Comparison of ENCODE assay signal across 9 mouse cellular contexts in the genomic region with DNA sequence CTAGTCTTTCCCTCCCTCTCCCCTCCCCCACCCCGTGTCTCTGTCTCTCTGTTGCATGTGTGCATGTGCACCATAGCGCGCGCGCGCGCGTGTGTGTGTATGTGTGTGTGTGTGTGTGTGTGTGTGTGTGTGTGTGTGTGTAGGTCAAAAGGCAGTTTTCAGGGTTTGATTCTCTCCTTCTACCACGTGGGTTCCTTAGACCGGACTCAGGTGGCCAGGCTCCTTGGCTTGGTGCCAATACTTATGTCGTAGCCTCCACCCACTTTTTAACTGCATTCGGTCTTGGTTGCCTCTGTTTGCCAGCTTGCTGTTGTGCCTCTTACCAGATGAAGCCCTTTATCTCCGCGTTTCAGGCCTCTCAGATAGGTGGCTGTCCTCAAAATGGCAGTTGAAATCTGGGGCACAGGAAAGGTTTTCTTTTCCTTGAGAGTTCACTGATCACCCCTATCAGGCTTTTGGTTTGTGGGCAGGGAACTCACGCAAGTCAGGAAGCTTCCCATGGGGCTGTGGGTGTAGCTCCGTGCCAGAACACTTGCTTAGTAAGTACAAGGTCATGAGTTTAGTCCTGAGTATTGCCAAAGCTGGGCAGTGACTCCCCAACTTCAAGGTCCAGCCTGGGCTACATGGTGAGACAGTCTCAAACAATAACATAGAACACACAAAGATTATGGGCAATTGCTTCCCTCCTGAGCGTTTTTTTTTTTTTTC. TPM values are rescaled to one million over a fixed set of nuclear protein-coding genes. Genes with fewer than 3 reads are reported as not detected.
A peak's percentile ranks its signal among the peaks of the same experiment; 100 is the strongest.
DNase-seq lines count a peak whose midpoint lies in the region; ATAC-seq and TF ChIP-seq lines count a peak whose summit lies in the region.
"Had no signal": no experiment of that assay in that cellular context is flagged by ENCODE, and none has a peak within 500 bp of the region (broad histone marks: within the 10 kb centered on the region; RNA-seq: fewer than 3 reads in every experiment).

No protein-coding gene starts in this region.

- H3K36me3 ChIP-seq in heart, postnatal 0 days (replicated peaks; ENCODE audit: control insufficient read depth, insufficient read depth, low read length): no peaks in the 10 kb centered on the region
- H3K36me3 ChIP-seq in intestine, postnatal 0 days (ENCODE audit: control insufficient read depth, insufficient read depth): no peaks in the 10 kb centered on the region
- no peaks in the 10 kb centered on the region for H3K36me3 ChIP-seq in lung, embryonic 15.5 days

- no peak for TF ChIP-seq CTCF in heart, postnatal 0 days (IDR thresholded peaks at IDR 0.05; ENCODE audit: low read depth)
- TF ChIP-seq CTCF in intestine, postnatal 0 days (IDR thresholded peaks at IDR 0.05; ENCODE audit: low read depth): no peak

- TF ChIP-seq EP300 in heart, postnatal 0 days (IDR thresholded peaks at IDR 0.05; ENCODE audit: low read depth): no peak

- peak overlapping the region; percentile 21; the same call in 1 of the 2 replicates for H3K4me2 ChIP-seq in heart, postnatal 0 days (ENCODE audit: low read depth, low read length)
- peak overlapping the region; percentile 57 for H3K4me2 ChIP-seq in intestine, postnatal 0 days (replicated peaks; ENCODE audit: low read depth)
- peak overlapping the region; percentile 41 for H3K4me2 ChIP-seq in lung, embryonic 15.5 days

- no peak overlapping the region for H3K27ac ChIP-seq in heart, postnatal 0 days (ENCODE audit: low read depth)
- H3K27ac ChIP-seq in intestine, postnatal 0 days (ENCODE audit: low read depth, low read length): peak overlapping the region; percentile 68
- peak overlapping the region; percentile 78; the same call in 1 of the 2 replicates for H3K27ac ChIP-seq in lung, embryonic 15.5 days

- no peak overlapping the region for H3K9ac ChIP-seq in heart, postnatal 0 days (replicated peaks; ENCODE audit: low read depth, low read length)
- H3K9ac ChIP-seq in intestine, postnatal 0 days (ENCODE audit: low read depth, low read length): no peak overlapping the region
- no peak overlapping the region for H3K9ac ChIP-seq in lung, embryonic 15.5 days

- intact Hi-C loops in gastrocnemius, postnatal 36 days (cut with DNase I): no loop called here

- 31% methylated on average over 17 of the region's 17 CpGs for WGBS in heart, postnatal 0 days
- 23% methylated on average over 17 of the region's 17 CpGs for WGBS in intestine, postnatal 0 days
- 31% methylated on average over 17 of the region's 17 CpGs for WGBS in lung, embryonic 15.5 days

- no peak for DNase-seq in heart, postnatal 0 days (ENCODE audit: low spot score)
- no peak for DNase-seq in heart, adult 8-10 months (ENCODE audit: low spot score)
- peak; percentile 14 for DNase-seq in T-cell, adult 2 months (ENCODE audit: low spot score)
- no peak for DNase-seq in gastrocnemius, postnatal 36 days
- DNase-seq in cerebellum, postnatal 36 days: no peak
- DNase-seq in spleen, postnatal 14 days (ENCODE audit: low spot score in 2 of 2): no peak

- peak overlapping the region; percentile 7; the same call in 1 of the 2 replicates for H3K4me3 ChIP-seq in heart, postnatal 0 days (ENCODE audit: low read depth, low read length)
- peak overlapping the region; percentile 18; the same call in 1 of the 2 replicates for H3K4me3 ChIP-seq in intestine, postnatal 0 days (ENCODE audit: low read depth, low read length)
- H3K4me3 ChIP-seq in lung, embryonic 15.5 days: peak overlapping the region; percentile 3; the same call in 1 of the 2 replicates

- peaks cover 58% of the 10 kb centered on the region for H3K27me3 ChIP-seq in heart, postnatal 0 days (ENCODE audit: control insufficient read depth, insufficient read depth, low read length)
- no peaks in the 10 kb centered on the region for H3K27me3 ChIP-seq in intestine, postnatal 0 days (replicated peaks; ENCODE audit: control insufficient read depth, insufficient read depth, low read length)
- peaks cover 55% of the 10 kb centered on the region for H3K27me3 ChIP-seq in lung, embryonic 15.5 days

- no peaks in the 10 kb centered on the region for H3K9me3 ChIP-seq in heart, postnatal 0 days (replicated peaks; ENCODE audit: control insufficient read depth, low read length)
- no peaks in the 10 kb centered on the region for H3K9me3 ChIP-seq in intestine, postnatal 0 days (ENCODE audit: control insufficient read depth)
- H3K9me3 ChIP-seq in lung, embryonic 15.5 days: no peaks in the 10 kb centered on the region

- no peak for ATAC-seq in heart, postnatal 0 days (ENCODE audit: insufficient read depth, low read depth)
- ATAC-seq in intestine, postnatal 0 days: peak; percentile 35
- peak; percentile 35; the same call in 1 of the 2 replicates for ATAC-seq in lung, embryonic 15.5 days (ENCODE audit: borderline replicate concordance, extremely low read depth, low FRiP score, low TSS enrichment)

- H3K4me1 ChIP-seq in heart, postnatal 0 days (ENCODE audit: control insufficient read depth, insufficient read depth): 0 out of 2 replicates have a peak, but pooled peaks cover 4% of the 10 kb centered on the region
- 0 out of 2 replicates have a peak, but pooled peaks cover 6% of the 10 kb centered on the region for H3K4me1 ChIP-seq in intestine, postnatal 0 days (replicated peaks; ENCODE audit: control insufficient read depth, insufficient read depth, low read length)
- peaks cover 13% of the 10 kb centered on the region; the same call in 1 of the 2 replicates for H3K4me1 ChIP-seq in lung, embryonic 15.5 days

RNA-seq across cellular contexts. Expression of gene Mpzl2, which starts 1.7 kb away (rescaled TPM):
- 0.15 and 0.31 TPM in 2 replicates for total RNA-seq in heart, postnatal 0 days (2014; rRNA removed; ENCODE audit: low replicate concordance)
- 0.41 and 0.42 TPM in 2 replicates for polyA plus RNA-seq in heart, postnatal 0 days (2015; fragmentation: Nextera tagmentation; extraction: Ambion mirVana)
- total RNA-seq in heart, adult 8-10 months (2022): 1 to 10 TPM in 1 of 4 experiments, under 1 TPM in 3; 0.50 to 1.5 (median 0.88) TPM
- 9.1 and 11.0 TPM in 2 replicates for polyA plus RNA-seq in intestine, postnatal 0 days (2015; fragmentation: Nextera tagmentation; extraction: Ambion mirVana)
- 15.8 and 16.3 TPM in 2 replicates for polyA plus RNA-seq in lung, embryonic 15.5 days (2015; fragmentation: Nextera tagmentation; extraction: Ambion mirVana)
- total RNA-seq in gastrocnemius, postnatal 36 days (2021): under 1 TPM; 0.30 to 0.33 TPM

RNA-seq across cellular contexts. Expression of gene Mpzl3, which starts 13.7 kb away (rescaled TPM):
- total RNA-seq in heart, postnatal 0 days (2014; rRNA removed; ENCODE audit: low replicate concordance): 1.7 and 3.1 TPM in 2 replicates
- 0.59 and 0.68 TPM in 2 replicates for polyA plus RNA-seq in heart, postnatal 0 days (2015; fragmentation: Nextera tagmentation; extraction: Ambion mirVana)
- 1 to 10 TPM; 1.9 to 3.7 (median 3.1) TPM for total RNA-seq in heart, adult 8-10 months (2022)
- 6.5 and 7.5 TPM in 2 replicates for polyA plus RNA-seq in intestine, postnatal 0 days (2015; fragmentation: Nextera tagmentation; extraction: Ambion mirVana)
- polyA plus RNA-seq in lung, embryonic 15.5 days (2015; fragmentation: Nextera tagmentation; extraction: Ambion mirVana): 2.7 TPM in 2 replicates
- total RNA-seq in gastrocnemius, postnatal 36 days (2021): 1 to 10 TPM in 1 of 2 experiments, under 1 TPM in 1; 0.97 to 1.4 TPM

RNA-seq across cellular contexts. Expression of gene Cd3e, which starts 31.9 kb away (rescaled TPM):
- total RNA-seq in heart, postnatal 0 days (2014; rRNA removed; ENCODE audit: low replicate concordance): 0.27 TPM in 1 of 2 replicates, not detected in the other
- 0.14 TPM in 1 of 2 replicates, not detected in the other for polyA plus RNA-seq in heart, postnatal 0 days (2015; fragmentation: Nextera tagmentation; extraction: Ambion mirVana)
- total RNA-seq in heart, adult 8-10 months (2022): 1 to 10 TPM in 2 of 4 experiments, not detected in 2; 1.3 to 1.5 TPM
- polyA plus RNA-seq in intestine, postnatal 0 days (2015; fragmentation: Nextera tagmentation; extraction: Ambion mirVana): 0.37 and 0.74 TPM in 2 replicates
- polyA plus RNA-seq in lung, embryonic 15.5 days (2015; fragmentation: Nextera tagmentation; extraction: Ambion mirVana): 1.9 and 12.6 TPM in 2 replicates
- 1 to 10 TPM in 1 of 2 experiments, not detected in 1; 2.5 TPM for total RNA-seq in gastrocnemius, postnatal 36 days (2021)
- polyA plus RNA-seq: brain, embryonic 14.5 days had no signal

RNA-seq across cellular contexts. Expression of gene Jaml, which starts 37.7 kb away (rescaled TPM):
- total RNA-seq in heart, postnatal 0 days (2014; rRNA removed; ENCODE audit: low replicate concordance): not detected in 2 replicates
- 0.08 and 0.40 TPM in 2 replicates for polyA plus RNA-seq in heart, postnatal 0 days (2015; fragmentation: Nextera tagmentation; extraction: Ambion mirVana)
- total RNA-seq in heart, adult 8-10 months (2022): not detected
- 221 and 255 TPM in 2 replicates for polyA plus RNA-seq in intestine, postnatal 0 days (2015; fragmentation: Nextera tagmentation; extraction: Ambion mirVana)
- 0.35 and 0.76 TPM in 2 replicates for polyA plus RNA-seq in lung, embryonic 15.5 days (2015; fragmentation: Nextera tagmentation; extraction: Ambion mirVana)
- under 1 TPM; 0.13 to 0.44 TPM for total RNA-seq in gastrocnemius, postnatal 36 days (2021)

RNA-seq across cellular contexts. Expression of gene Cd3d, which starts 59.7 kb away (rescaled TPM):
- 1.9 TPM in 1 of 2 replicates, not detected in the other for total RNA-seq in heart, postnatal 0 days (2014; rRNA removed; ENCODE audit: low replicate concordance)
- not detected in 2 replicates for polyA plus RNA-seq in heart, postnatal 0 days (2015; fragmentation: Nextera tagmentation; extraction: Ambion mirVana)
- total RNA-seq in heart, adult 8-10 months (2022): not detected
- polyA plus RNA-seq in intestine, postnatal 0 days (2015; fragmentation: Nextera tagmentation; extraction: Ambion mirVana): 0.51 and 0.95 TPM in 2 replicates
- polyA plus RNA-seq in lung, embryonic 15.5 days (2015; fragmentation: Nextera tagmentation; extraction: Ambion mirVana): 1.1 and 6.2 TPM in 2 replicates
- 1 to 10 TPM in 1 of 2 experiments, not detected in 1; 1.3 TPM for total RNA-seq in gastrocnemius, postnatal 36 days (2021)
- polyA plus RNA-seq: brain, embryonic 14.5 days had no signal
